Mouse (Mus musculus) bone marrow macrophage, adult 2 months (primary cell): Measurements from ENCODE around the gene Surf6.

Source experiments
- CTCF ChIP-seq: IDR thresholded peaks from 2 replicates; pipeline ENCODE4 v1.5.1; 2012; ENCODE audit warnings: low read depth, mild to moderate bottlenecking, low read length, moderate library complexity
- POLR2A ChIP-seq: IDR thresholded peaks from 2 replicates; pipeline ENCODE4 v1.6.1; 2012; ENCODE audit warnings: mild to moderate bottlenecking, low read depth, low read length, borderline replicate concordance

DNA sequence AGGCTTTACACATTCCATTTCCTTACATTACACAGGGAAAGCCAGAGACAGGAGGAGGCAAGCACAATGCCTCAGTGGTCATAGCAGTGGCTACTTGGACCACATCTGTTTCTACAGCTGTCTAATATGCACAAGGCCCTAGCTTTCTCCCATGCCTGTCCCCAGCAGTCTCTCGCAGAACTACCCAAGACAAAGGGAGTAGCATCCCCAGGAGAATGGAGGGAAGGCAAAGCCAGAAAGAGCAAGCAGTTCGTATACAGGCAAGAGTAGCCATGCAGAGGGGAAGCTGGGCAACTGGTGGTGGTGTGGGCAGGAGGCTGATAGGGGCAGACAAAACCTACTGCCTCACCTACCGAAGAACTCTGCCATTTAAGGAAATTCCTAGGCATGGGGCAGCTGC is 3.8 kb upstream of the Surf6 start:
- TF ChIP-seq CTCF = no peak
- TF ChIP-seq POLR2A = no peak
